Mouse (Mus musculus): Measurements from ENCODE around the gene Cbl.

- TF ChIP-seq FLI1 (IDR thresholded peaks at IDR 0.05; ENCODE audit: low read length) (no peak), GATA1 (IDR thresholded peaks at IDR 0.05; ENCODE audit: borderline replicate concordance, low read length) (no peak)
These were observed 2.8 kb upstream of the Cbl start for GRCm38 (mm10) chr9:44236601-44237000.

Measured in megakaryocyte, embryonic 14.5 days (primary cell).